Mouse (Mus musculus) Patski (cell line): ENCODE measurements around the gene Sema5a. TPM values are rescaled to one million over a fixed set of nuclear protein-coding genes. Genes with fewer than 3 reads are reported as not detected.

Experiments
- ATAC-seq: fragments of 100-300 bp; one replicate; pipeline ENCODE4 v1.8.0; 2021
- CTCF ChIA-PET: fragments of 350-600 bp; sonication (Branson Sonifier 250); formaldehyde crosslinking; loops from one replicate; lab custom pipeline; 2022; ENCODE audit warnings: inconsistent platforms; lab: Charles Lee
- POLR2A ChIA-PET: fragments of 350-600 bp; sonication (Branson Sonifier 250); formaldehyde crosslinking; loops from one replicate; lab custom pipeline; 2022; ENCODE audit warnings: antibody characterized with exemption, inconsistent platforms; lab: Charles Lee
- DNase-seq: peaks from one replicate; pipeline ENCODE4 v3.0.0-alpha.2; 2011; ENCODE audit warnings: low read depth, low spot score
- H3K27me3 ChIP-seq: fragments of 371-371 bp; one replicate; pipeline ENCODE4 v1.5.1; 2021
- CTCF ChIP-seq: fragments of 100-300 bp; IDR thresholded peaks from one replicate; pipeline ENCODE4 v1.5.1; 2021
- in situ Hi-C: fragments of 300-500 bp; cut with MboI; formaldehyde crosslinking; loops from 3 replicates; pipeline ENCODE4 v1.11.1; 2018; ENCODE audit warnings: low pct_unique_long_range_greater_than_20kb, mixed read lengths
- polyA plus RNA-seq: library from polyadenylated mRNA; unstranded; gene quantifications from one replicate; pipeline ENCODE4 v1.2.3, GENCODE M21; 2021

Sema5a gene
- polyA plus RNA-seq, 1 experiment from 2014 or later: 69.9 TPM

GRCm38 (mm10) chr15:32291000-32291399, 46.4 kb downstream of the Sema5a start:
- ATAC-seq (peak; percentile 60), DNase-seq (no peak)
- H3K27me3 ChIP-seq: no peaks in the 10 kb centered on the region
- in situ Hi-C loops: no loop called here
- ChIA-PET CTCF (no interaction called here), POLR2A (no interaction called here)
- no peak for TF ChIP-seq CTCF

- no peak for ATAC-seq
- CTCF ChIA-PET: no interaction called here
- in situ Hi-C loops: no loop called here
These were observed 51.9 kb downstream of the Sema5a start for GRCm38 (mm10) chr15:32296523-32296922.

GRCm38 (mm10) chr15:32297266-32297665, 52.7 kb downstream of the Sema5a start:
- CTCF ChIA-PET: no interaction called here
- TF ChIP-seq CTCF: no peak

More at GRCm38 (mm10) chr15:32296523-32296922, 51.9 kb downstream of the Sema5a start:
- DNase-seq: no peak
- no peaks in the 10 kb centered on the region for H3K27me3 ChIP-seq
- no peak for TF ChIP-seq CTCF
- POLR2A ChIA-PET: no interaction called here

GRCm38 (mm10) chr15:32298525-32298924, 53.9 kb downstream of the Sema5a start:
- CTCF ChIA-PET: interaction anchor here (1.0 to 1.7 kb wide), 2 partner anchors 10 to 18 kb away, joined by 4 to 6 read pairs; no protein-coding TSS in a partner anchor

More at GRCm38 (mm10) chr15:32297266-32297665, 52.7 kb downstream of the Sema5a start:
- no peaks in the 10 kb centered on the region for H3K27me3 ChIP-seq
- in situ Hi-C loops: no loop called here
- ATAC-seq: no peak
- DNase-seq: no peak
- POLR2A ChIA-PET: no interaction called here

GRCm38 (mm10) chr15:32300991-32301390, 56.4 kb downstream of the Sema5a start:
- ChIA-PET POLR2A (no interaction called here), CTCF (interaction anchor here (1.0 kb wide), 1 partner anchor 19 kb away, joined by 4 read pairs; no protein-coding TSS in a partner anchor)
- in situ Hi-C loops: no loop called here
- ATAC-seq (no peak), DNase-seq (no peak)
- H3K27me3 ChIP-seq: no peaks in the 10 kb centered on the region
- no peak for TF ChIP-seq CTCF

More at GRCm38 (mm10) chr15:32298525-32298924, 53.9 kb downstream of the Sema5a start:
- POLR2A ChIA-PET: interaction anchor here (1.1 kb wide), 1 partner anchor 22 kb away, joined by 4 read pairs; no protein-coding TSS in a partner anchor
- ATAC-seq (no peak), DNase-seq (no peak)
- in situ Hi-C loops: no loop called here
- no peak for TF ChIP-seq CTCF
- no peaks in the 10 kb centered on the region for H3K27me3 ChIP-seq

DNA sequence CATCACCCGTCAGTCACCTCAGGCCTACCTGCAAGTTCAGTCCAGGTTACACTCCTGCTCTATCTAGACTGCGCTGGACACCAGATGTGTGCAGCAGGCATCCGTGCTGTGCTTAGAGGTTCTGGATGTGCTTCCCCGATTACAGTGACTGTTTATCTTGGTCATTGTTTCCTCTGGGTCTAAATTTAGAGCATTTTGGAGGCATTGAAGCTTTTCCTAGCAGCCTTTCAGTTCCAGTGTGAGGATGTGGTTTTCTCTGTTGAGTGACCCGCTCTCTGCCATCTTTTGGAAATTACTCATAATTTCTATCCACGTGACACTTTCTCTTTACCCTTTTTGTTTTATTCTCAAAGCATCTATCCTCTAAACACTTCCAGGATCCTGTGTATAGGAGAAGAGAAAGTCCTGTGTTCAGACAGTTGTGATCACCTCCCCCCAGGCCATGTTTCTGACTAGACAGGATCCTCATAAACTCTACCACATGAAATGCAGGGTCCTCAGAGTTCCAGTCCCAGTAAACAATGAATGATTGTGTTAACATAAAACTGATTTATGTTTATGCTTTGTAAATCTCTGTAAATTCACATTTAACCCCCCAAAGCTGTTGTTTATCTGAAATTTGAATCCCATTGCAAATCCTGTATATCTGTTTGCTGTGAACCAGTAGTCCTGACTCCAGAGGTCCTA, 62.1 kb downstream of the Sema5a start:
- no peak for TF ChIP-seq CTCF
- CTCF ChIA-PET: interaction anchor here (1.0 to 1.6 kb wide), 6 partner anchors 17 to 229 kb away, joined by 3 to 4 read pairs (median 3); no protein-coding TSS in a partner anchor
- POLR2A ChIA-PET: interaction anchor here (0.8 kb wide), 1 partner anchor 200 kb away, joined by 3 read pairs; no protein-coding TSS in a partner anchor
- no peaks in the 10 kb centered on the region for H3K27me3 ChIP-seq
- ATAC-seq: peak; percentile 77
- no peak for DNase-seq
- in situ Hi-C loops: no loop called here

- ChIA-PET CTCF (interaction anchor here (0.9 to 1.7 kb wide), 2 partner anchors 23 to 65 kb away, joined by 3 to 4 read pairs; no protein-coding TSS in a partner anchor), POLR2A (no interaction called here)
- DNase-seq (no peak), ATAC-seq (no peak)
- H3K27me3 ChIP-seq: no peaks in the 10 kb centered on the region
- no peak for TF ChIP-seq CTCF
- in situ Hi-C loops: no loop called here
These were observed 66.2 kb downstream of the Sema5a start for GRCm38 (mm10) chr15:32310834-32311233.

- in situ Hi-C loops: no loop called here
- no peak for ATAC-seq
- TF ChIP-seq CTCF: no peak
- DNase-seq: no peak
- ChIA-PET CTCF (interaction anchor here (1.7 kb wide), 1 partner anchor 23 kb away, joined by 4 read pairs; no protein-coding TSS in a partner anchor), POLR2A (no interaction called here)
- no peaks in the 10 kb centered on the region for H3K27me3 ChIP-seq
These were observed 66.7 kb downstream of the Sema5a start for GRCm38 (mm10) chr15:32311287-32311686.

GRCm38 (mm10) chr15:32317074-32317473, 72.5 kb downstream of the Sema5a start:
- TF ChIP-seq CTCF: no peak
- peak; percentile 47 for ATAC-seq
- CTCF ChIA-PET: interaction anchor here (0.7 to 1.2 kb wide), 2 partner anchors 51 to 54 kb away, joined by 3 read pairs; no protein-coding TSS in a partner anchor
- POLR2A ChIA-PET: no interaction called here
- DNase-seq: no peak
- in situ Hi-C loops: no loop called here
- H3K27me3 ChIP-seq: no peaks in the 10 kb centered on the region

DNA sequence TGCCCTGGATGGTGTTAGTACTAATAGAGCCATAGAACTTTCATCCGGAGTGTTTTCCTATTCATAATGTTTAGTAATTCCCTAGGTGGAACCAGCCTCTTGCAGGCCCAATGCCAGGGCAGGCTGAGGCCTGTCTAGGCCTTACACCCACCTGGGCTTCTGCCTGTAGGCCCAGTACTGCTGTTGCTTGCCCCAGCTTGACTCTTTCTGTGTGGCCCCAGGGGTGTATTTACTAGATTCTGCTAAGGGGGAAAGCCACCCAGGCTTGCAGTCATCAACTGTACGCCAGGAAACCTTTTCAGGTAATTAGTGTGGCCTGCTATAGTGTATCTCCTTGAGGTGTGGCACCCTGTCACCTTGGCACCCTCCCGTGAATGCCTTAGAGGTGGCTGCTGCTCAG, 76.1 kb downstream of the Sema5a start:
- H3K27me3 ChIP-seq: no peaks in the 10 kb centered on the region
- no peak for TF ChIP-seq CTCF
- ATAC-seq (no peak), DNase-seq (no peak)
- POLR2A ChIA-PET: no interaction called here
- CTCF ChIA-PET: no interaction called here
- in situ Hi-C loops: no loop called here
